Mouse (Mus musculus) thymus, adult 2 months (tissue): ENCODE measurements around the gene Lce1j.

ENCODE experiments used
- CTCF ChIP-seq: fragments of 200-500 bp; IDR thresholded peaks from 2 replicates; pipeline ENCODE4 v1.5.1; 2012; ENCODE audit warnings: mild to moderate bottlenecking, control low read depth, low read length, moderate library complexity, borderline replicate concordance; ENCODE audit not compliant: control insufficient read depth, poor library complexity, insufficient read depth; ENCODE audit errors: extremely low read depth
- POLR2A ChIP-seq: fragments of 200-500 bp; IDR thresholded peaks from 2 replicates; pipeline ENCODE4 v1.6.1; 2012; ENCODE audit warnings: mild to moderate bottlenecking, low read length, control low read depth, moderate library complexity; ENCODE audit not compliant: control insufficient read depth, poor library complexity, insufficient read depth; ENCODE audit errors: extremely low read depth

DNA sequence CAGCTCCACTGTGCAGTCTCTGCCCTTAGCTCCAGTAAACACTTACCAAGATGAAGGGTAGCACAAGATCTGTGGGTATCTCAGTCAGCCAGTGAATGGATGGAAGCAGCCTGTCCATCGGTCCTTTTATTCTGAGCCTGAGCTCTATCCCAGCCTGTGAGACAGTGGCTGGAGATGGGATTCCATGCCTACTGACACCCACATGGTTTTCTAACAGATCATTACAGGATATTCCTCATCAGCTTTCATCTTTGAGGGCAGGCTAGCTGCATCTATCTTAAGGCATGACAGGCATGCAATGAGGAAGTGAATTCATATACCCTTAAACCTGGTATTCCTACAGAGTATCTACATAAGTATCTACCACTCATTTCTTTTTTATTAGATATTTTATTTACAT is 25.3 kb downstream of the Lce1j start, which contains the start of gene Lce1h:
- no peak for TF ChIP-seq POLR2A
- no peak for TF ChIP-seq CTCF
